Mouse (Mus musculus): Measurements from ENCODE around the gene Dtnb. TPM values are rescaled to one million over a fixed set of nuclear protein-coding genes. Genes with fewer than 3 reads are reported as not detected.

Gene Dtnb
- polyA plus RNA-seq, 1 experiment from 2014 or later, result 54.1 TPM

- H3K4me2 ChIP-seq, result no peak overlapping the region
- H3K36me3 ChIP-seq (replicated peaks), result no peaks in the 10 kb centered on the region
- H3K9ac ChIP-seq, result no peak overlapping the region
- H3K4me1 ChIP-seq, result peaks cover 12% of the 10 kb centered on the region
- ATAC-seq (replicated peaks), result no peak
- no peaks in the 10 kb centered on the region for H3K9me3 ChIP-seq
- H3K4me3 ChIP-seq, result no peak overlapping the region
- H3K27ac ChIP-seq, result no peak overlapping the region
- WGBS, result 88% methylated on average over 4 of the region's 4 CpGs
- no peaks in the 10 kb centered on the region for H3K27me3 ChIP-seq (replicated peaks)
Measured at GRCm38 (mm10) chr12:3574670-3575069, 2.5 kb downstream of the Dtnb start.

- no peaks in the 10 kb centered on the region for H3K4me1 ChIP-seq
- H3K4me2 ChIP-seq, result no peak overlapping the region
- no peaks in the 10 kb centered on the region for H3K9me3 ChIP-seq
- H3K27ac ChIP-seq, result no peak overlapping the region
- H3K4me3 ChIP-seq, result no peak overlapping the region
- 87% methylated on average over 2 of the region's 2 CpGs for WGBS
- ATAC-seq (replicated peaks), result no peak
- no peak overlapping the region for H3K9ac ChIP-seq
- H3K27me3 ChIP-seq (replicated peaks), result no peaks in the 10 kb centered on the region
- H3K36me3 ChIP-seq (replicated peaks), result no peaks in the 10 kb centered on the region
Measured at GRCm38 (mm10) chr12:3579958-3580530, 7.9 kb downstream of the Dtnb start.

GRCm38 (mm10) chr12:3582604-3583003 lies 10.4 kb downstream of the Dtnb start:
- 93% methylated on average over 4 of the region's 4 CpGs for WGBS
- Histone ChIP-seq H3K27me3 (replicated peaks) (no peaks in the 10 kb centered on the region), H3K4me1 (no peaks in the 10 kb centered on the region), H3K27ac (no peak overlapping the region), H3K9me3 (no peaks in the 10 kb centered on the region), H3K9ac (no peak overlapping the region), H3K36me3 (replicated peaks) (no peaks in the 10 kb centered on the region), H3K4me3 (no peak overlapping the region), H3K4me2 (no peak overlapping the region)
- ATAC-seq (replicated peaks), result no peak

- H3K9me3 ChIP-seq, result no peaks in the 10 kb centered on the region
- H3K4me3 ChIP-seq, result no peak overlapping the region
- H3K27me3 ChIP-seq (replicated peaks), result no peaks in the 10 kb centered on the region
- H3K4me2 ChIP-seq, result no peak overlapping the region
- no peak overlapping the region for H3K27ac ChIP-seq
- no peaks in the 10 kb centered on the region for H3K4me1 ChIP-seq
- no peak overlapping the region for H3K9ac ChIP-seq
- no peaks in the 10 kb centered on the region; the same call in 1 of the 2 replicates for H3K36me3 ChIP-seq (replicated peaks)
- 73% methylated on average over 4 of the region's 4 CpGs for WGBS
- ATAC-seq (replicated peaks), result no peak
Measured at GRCm38 (mm10) chr12:3585525-3585924, 13.3 kb downstream of the Dtnb start.

- no peak for ATAC-seq (replicated peaks)
- Histone ChIP-seq H3K27me3 (replicated peaks) (no peaks in the 10 kb centered on the region), H3K36me3 (replicated peaks) (no peaks in the 10 kb centered on the region; the same call in 1 of the 2 replicates), H3K4me3 (no peak overlapping the region), H3K27ac (no peak overlapping the region), H3K4me1 (no peaks in the 10 kb centered on the region), H3K9ac (no peak overlapping the region), H3K9me3 (no peaks in the 10 kb centered on the region), H3K4me2 (no peak overlapping the region)
- 94% methylated on average over 1 of the region's 1 CpGs for WGBS
Measured at GRCm38 (mm10) chr12:3587010-3587409, 14.8 kb downstream of the Dtnb start.

GRCm38 (mm10) chr12:3590039-3590438 lies 17.9 kb downstream of the Dtnb start:
- Histone ChIP-seq H3K4me2 (no peak overlapping the region), H3K4me1 (no peaks in the 10 kb centered on the region), H3K4me3 (no peak overlapping the region), H3K27ac (no peak overlapping the region), H3K9ac (no peak overlapping the region), H3K27me3 (replicated peaks) (no peaks in the 10 kb centered on the region), H3K9me3 (no peaks in the 10 kb centered on the region), H3K36me3 (replicated peaks) (no peaks in the 10 kb centered on the region; the same call in 1 of the 2 replicates)
- no peak for ATAC-seq (replicated peaks)
- 97% methylated on average over 9 of the region's 9 CpGs for WGBS

- Histone ChIP-seq H3K4me2 (no peak overlapping the region), H3K27ac (no peak overlapping the region), H3K4me1 (no peaks in the 10 kb centered on the region), H3K4me3 (no peak overlapping the region), H3K36me3 (replicated peaks) (no peaks in the 10 kb centered on the region; the same call in 1 of the 2 replicates), H3K9ac (no peak overlapping the region), H3K9me3 (no peaks in the 10 kb centered on the region), H3K27me3 (replicated peaks) (no peaks in the 10 kb centered on the region)
- ATAC-seq (replicated peaks), result no peak
- WGBS, result 80% methylated on average over 10 of the region's 10 CpGs
Measured at GRCm38 (mm10) chr12:3591595-3591994, 19.4 kb downstream of the Dtnb start.

- H3K27me3 ChIP-seq (replicated peaks), result no peaks in the 10 kb centered on the region
- no peak overlapping the region for H3K4me2 ChIP-seq
- no peak for ATAC-seq (replicated peaks)
- no peak overlapping the region for H3K9ac ChIP-seq
- H3K4me1 ChIP-seq, result no peaks in the 10 kb centered on the region
- H3K36me3 ChIP-seq (replicated peaks), result peaks cover 7% of the 10 kb centered on the region; the same call in 1 of the 2 replicates
- 95% methylated on average over 4 of the region's 4 CpGs for WGBS
- H3K9me3 ChIP-seq, result no peaks in the 10 kb centered on the region
- no peak overlapping the region for H3K27ac ChIP-seq
- H3K4me3 ChIP-seq, result no peak overlapping the region
Measured at GRCm38 (mm10) chr12:3602786-3603185, 30.6 kb downstream of the Dtnb start.

- 78% methylated on average over 7 of the region's 7 CpGs for WGBS
- Histone ChIP-seq H3K9ac (no peak overlapping the region), H3K4me3 (no peak overlapping the region), H3K4me1 (no peaks in the 10 kb centered on the region), H3K27me3 (replicated peaks) (no peaks in the 10 kb centered on the region), H3K4me2 (no peak overlapping the region), H3K27ac (no peak overlapping the region), H3K36me3 (replicated peaks) (no peaks in the 10 kb centered on the region), H3K9me3 (no peaks in the 10 kb centered on the region; the same call in 1 of the 2 replicates)
- no peak for ATAC-seq (replicated peaks)
Measured at GRCm38 (mm10) chr12:3606202-3606601, 34.0 kb downstream of the Dtnb start.

GRCm38 (mm10) chr12:3609747-3610146 lies 37.6 kb downstream of the Dtnb start:
- Histone ChIP-seq H3K4me2 (no peak overlapping the region), H3K27me3 (replicated peaks) (no peaks in the 10 kb centered on the region), H3K4me1 (no peaks in the 10 kb centered on the region), H3K9ac (no peak overlapping the region), H3K27ac (no peak overlapping the region), H3K9me3 (no peaks in the 10 kb centered on the region; the same call in 1 of the 2 replicates), H3K4me3 (no peak overlapping the region), H3K36me3 (replicated peaks) (no peaks in the 10 kb centered on the region)
- ATAC-seq (replicated peaks), result no peak

- H3K4me3 ChIP-seq, result no peak overlapping the region
- H3K27me3 ChIP-seq (replicated peaks), result no peaks in the 10 kb centered on the region
- ATAC-seq (replicated peaks), result no peak
- no peaks in the 10 kb centered on the region; the same call in 1 of the 2 replicates for H3K9me3 ChIP-seq
- 83% methylated on average over 7 of the region's 7 CpGs for WGBS
- H3K27ac ChIP-seq, result no peak overlapping the region
- H3K9ac ChIP-seq, result no peak overlapping the region
- no peaks in the 10 kb centered on the region for H3K4me1 ChIP-seq
- no peak overlapping the region for H3K4me2 ChIP-seq
- H3K36me3 ChIP-seq (replicated peaks), result no peaks in the 10 kb centered on the region
Measured at GRCm38 (mm10) chr12:3611871-3612270, 39.7 kb downstream of the Dtnb start.

- no peak overlapping the region for H3K4me2 ChIP-seq
- H3K9ac ChIP-seq, result no peak overlapping the region
- ATAC-seq (replicated peaks), result no peak
- H3K4me1 ChIP-seq, result no peaks in the 10 kb centered on the region
- H3K36me3 ChIP-seq (replicated peaks), result no peaks in the 10 kb centered on the region
- H3K9me3 ChIP-seq, result no peaks in the 10 kb centered on the region
- H3K27ac ChIP-seq, result no peak overlapping the region
- no peaks in the 10 kb centered on the region for H3K27me3 ChIP-seq (replicated peaks)
- WGBS, result 98% methylated on average over 8 of the region's 8 CpGs
- H3K4me3 ChIP-seq, result no peak overlapping the region
Measured at GRCm38 (mm10) chr12:3615041-3615440, 42.9 kb downstream of the Dtnb start.

GRCm38 (mm10) chr12:3618144-3619020 lies 46.2 kb downstream of the Dtnb start:
- Histone ChIP-seq H3K27me3 (replicated peaks) (no peaks in the 10 kb centered on the region), H3K27ac (no peak overlapping the region), H3K9me3 (no peaks in the 10 kb centered on the region), H3K4me1 (no peaks in the 10 kb centered on the region), H3K4me3 (no peak overlapping the region), H3K36me3 (replicated peaks) (no peaks in the 10 kb centered on the region), H3K4me2 (no peak overlapping the region), H3K9ac (no peak overlapping the region)
- no peak for ATAC-seq (replicated peaks)
- 90% methylated on average over 7 of the region's 7 CpGs for WGBS
